Mouse (Mus musculus) layer of hippocampus, adult 11-12 months (tissue): ENCODE results near the gene Acbd5.

ENCODE experiments used
- DNase-seq: peaks from one replicate; pipeline ENCODE4 v3.0.0; 2022; ENCODE audit warnings: low spot score

Gene Acbd5

GRCm38 (mm10) chr2:23068894-23069744 is 1.2 kb downstream of the Acbd5 start:
- peak; percentile 94 for DNase-seq

- no peak for DNase-seq
These were observed 2.5 kb downstream of the Acbd5 start for GRCm38 (mm10) chr2:23070491-23070890.

- DNase-seq, result no peak
These were observed 3.4 kb downstream of the Acbd5 start for GRCm38 (mm10) chr2:23071406-23071805.

- no peak for DNase-seq
These were observed 7.9 kb downstream of the Acbd5 start for GRCm38 (mm10) chr2:23075846-23076245.

GRCm38 (mm10) chr2:23076783-23077182 is 8.8 kb downstream of the Acbd5 start:
- DNase-seq, result no peak

- DNase-seq, result no peak
These were observed 9.7 kb downstream of the Acbd5 start for GRCm38 (mm10) chr2:23077693-23078092.

- no peak for DNase-seq
These were observed 10.6 kb downstream of the Acbd5 start for GRCm38 (mm10) chr2:23078588-23078987.

GRCm38 (mm10) chr2:23084540-23084939 is 16.6 kb downstream of the Acbd5 start:
- no peak for DNase-seq

- DNase-seq, result peak; percentile 12
These were observed 24.2 kb downstream of the Acbd5 start for GRCm38 (mm10) chr2:23092216-23092615.

GRCm38 (mm10) chr2:23097028-23097427 is 29.1 kb downstream of the Acbd5 start:
- no peak for DNase-seq

- DNase-seq, result no peak
These were observed 34.3 kb downstream of the Acbd5 start for GRCm38 (mm10) chr2:23102266-23102665.

- no peak for DNase-seq
These were observed 51.6 kb downstream of the Acbd5 start for GRCm38 (mm10) chr2:23119573-23119972.

- DNase-seq, result no peak
These were observed 87.2 kb downstream of the Acbd5 start for GRCm38 (mm10) chr2:23155199-23155621.

- peak; percentile 98 for DNase-seq
These were observed 88.0 kb downstream of the Acbd5 start, which contains the start of the genes Mastl and Yme1l1 for GRCm38 (mm10) chr2:23155777-23156607. Mastl (minus strand) TSS chr2:23156024. Yme1l1 (plus strand) TSS chr2:23156369.

- no peak for DNase-seq
These were observed 88.7 kb downstream of the Acbd5 start for GRCm38 (mm10) chr2:23156608-23157081.
